Mouse (Mus musculus) adrenal gland, adult (tissue): ENCODE measurements around the gene Tmem95.
A peak's percentile ranks its signal among the peaks of the same experiment; 100 is the strongest.

Experiments used
- DNase-seq, 2 experiments: peaks; one replicate each; pipeline ENCODE4 v3.0.0; 2022 to 2023; ENCODE audit warnings: low spot score in 1 of 2; ENCODE audit not compliant: inconsistent age in 2 of 2

Tmem95 gene

DNA sequence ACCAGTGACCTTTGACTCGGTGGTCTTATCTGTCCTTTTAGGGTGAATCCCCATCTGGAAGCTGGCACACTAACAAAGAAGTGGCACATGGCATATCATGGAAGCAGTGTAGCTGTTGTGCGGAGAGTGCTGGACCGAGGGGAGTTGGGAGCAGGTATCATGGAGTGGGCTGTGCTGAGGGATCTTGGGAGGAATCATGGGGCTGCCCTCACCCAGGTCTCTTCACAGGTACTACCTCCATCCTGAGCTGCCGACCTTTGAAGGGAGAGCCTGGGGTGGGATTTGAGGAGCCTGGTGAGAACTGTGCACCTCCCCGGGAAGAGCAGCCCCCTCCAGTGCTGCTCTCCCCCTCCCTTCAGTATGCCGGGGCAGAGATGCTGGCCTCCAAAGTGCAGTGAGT, 33.9 kb upstream of the Tmem95 start:
- no peak for DNase-seq

DNA sequence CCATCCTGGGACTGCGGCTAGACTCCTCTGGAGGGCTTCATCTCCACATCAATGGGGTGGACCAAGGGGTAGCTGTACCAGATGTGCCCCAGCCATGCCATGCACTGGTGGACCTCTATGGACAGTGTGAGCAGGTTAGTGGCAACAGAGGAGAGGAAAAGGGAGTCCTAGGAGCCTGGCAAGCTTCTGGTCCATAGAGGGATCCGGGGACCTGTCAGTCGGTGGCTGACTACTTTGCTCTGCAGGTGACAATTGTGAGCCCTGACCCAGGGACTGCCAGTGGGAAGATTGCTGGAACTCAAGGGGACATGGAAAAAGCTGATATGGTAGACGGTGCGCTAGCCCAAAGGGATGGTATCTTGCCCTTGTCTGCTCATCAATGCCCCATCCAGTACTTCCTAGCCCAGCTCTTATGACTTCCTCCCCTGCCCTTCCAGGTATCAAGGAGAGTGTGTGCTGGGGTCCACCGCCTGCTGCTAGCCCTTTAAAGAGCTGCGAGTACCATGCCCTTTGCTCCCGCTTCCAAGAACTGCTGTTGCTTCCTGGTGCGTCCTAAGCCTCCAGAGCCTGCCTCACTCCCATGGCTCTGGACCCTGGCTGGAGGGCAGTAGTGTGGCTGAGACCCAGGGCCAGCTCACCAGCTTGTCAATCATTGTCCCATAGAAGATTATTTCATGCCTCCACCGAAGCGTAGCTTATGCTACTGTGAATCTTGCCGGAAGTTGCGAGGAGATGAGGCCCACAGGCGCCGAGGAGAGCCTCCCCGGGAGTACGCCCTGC, 33.2 kb upstream of the Tmem95 start:
- DNase-seq, result peak in 1 of 2 experiments; percentile 29

DNA sequence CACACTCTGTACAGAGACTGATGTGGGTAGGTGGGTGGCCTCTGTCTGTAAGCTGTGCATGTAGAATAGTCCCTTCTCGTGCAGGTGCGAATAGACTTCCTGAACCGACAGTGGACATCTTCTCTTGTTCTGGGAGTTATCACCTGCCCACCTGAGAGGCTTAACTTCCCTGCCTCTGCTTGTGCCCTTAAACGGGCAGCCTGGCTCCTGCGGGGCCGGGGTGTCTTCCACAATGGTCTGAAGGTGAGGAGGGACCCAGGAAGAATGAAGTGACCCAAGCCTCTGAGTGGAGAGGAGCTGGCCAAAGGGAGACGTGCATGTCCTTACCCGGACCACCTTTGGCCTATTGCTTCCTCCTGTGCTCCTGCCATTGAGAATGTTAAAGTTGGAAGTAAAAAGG, 32.4 kb upstream of the Tmem95 start:
- DNase-seq, result peak in 1 of 2 experiments; percentile 17

DNA sequence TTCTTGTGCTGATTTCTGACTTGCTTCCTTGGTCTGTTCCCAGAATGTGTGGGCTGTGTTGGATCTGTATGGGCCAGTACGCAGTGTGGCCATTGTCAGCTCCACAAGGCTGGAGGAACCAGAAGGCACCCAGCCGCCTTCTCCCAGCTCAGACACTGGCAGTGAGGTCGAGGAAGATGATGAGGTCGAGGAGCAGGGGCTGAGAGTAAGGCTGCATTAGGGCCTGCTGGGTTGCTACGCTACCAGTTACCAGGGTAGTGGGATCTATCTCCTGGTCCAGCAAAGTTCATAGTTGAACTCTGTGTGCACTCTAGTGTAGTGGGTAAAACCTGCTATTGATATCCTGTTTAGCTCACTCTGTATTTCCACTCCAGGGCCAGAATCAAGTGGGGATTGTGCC, 31.4 kb upstream of the Tmem95 start:
- DNase-seq, result no peak

DNA sequence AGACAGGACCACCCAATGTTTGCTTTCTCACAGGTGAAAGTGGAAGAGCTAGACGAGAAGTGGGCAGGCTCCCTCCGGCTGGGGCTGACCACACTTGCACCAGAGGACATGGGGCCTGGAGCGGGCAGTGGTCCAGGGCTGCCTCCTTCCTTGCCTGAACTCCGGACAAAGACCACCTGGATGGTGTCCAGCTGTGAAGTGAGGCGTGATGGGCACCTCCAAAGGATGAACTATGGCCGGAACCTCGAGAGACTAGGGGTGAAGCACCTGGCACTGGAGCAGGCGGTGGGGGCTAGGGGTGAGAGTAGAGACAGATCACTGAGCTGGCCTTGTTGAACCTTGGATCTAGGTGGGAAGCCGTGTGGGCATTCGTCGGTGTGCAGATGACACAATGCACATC, 30.8 kb upstream of the Tmem95 start:
- peak in 1 of 2 experiments; percentile 21 for DNase-seq

DNA sequence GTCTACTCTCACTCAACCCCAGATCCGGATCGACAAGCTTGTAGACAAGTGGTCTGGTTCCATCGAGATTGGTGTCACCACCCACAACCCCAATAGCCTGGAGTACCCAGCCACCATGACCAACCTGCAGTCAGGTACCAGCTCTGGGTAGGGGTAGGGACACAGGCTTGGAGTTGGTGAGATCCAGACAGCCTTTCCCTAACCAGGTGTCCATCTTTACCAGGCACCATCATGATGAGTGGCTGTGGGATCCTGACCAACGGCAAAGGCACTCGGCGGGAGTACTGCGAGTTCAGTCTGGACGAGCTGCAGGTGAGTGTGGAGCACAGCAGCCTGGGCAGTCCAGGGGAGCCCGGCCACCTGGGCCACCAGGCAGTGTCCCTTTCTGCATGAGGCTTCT, 26.5 kb upstream of the Tmem95 start:
- peak in 1 of 2 experiments; percentile 33 for DNase-seq

DNA sequence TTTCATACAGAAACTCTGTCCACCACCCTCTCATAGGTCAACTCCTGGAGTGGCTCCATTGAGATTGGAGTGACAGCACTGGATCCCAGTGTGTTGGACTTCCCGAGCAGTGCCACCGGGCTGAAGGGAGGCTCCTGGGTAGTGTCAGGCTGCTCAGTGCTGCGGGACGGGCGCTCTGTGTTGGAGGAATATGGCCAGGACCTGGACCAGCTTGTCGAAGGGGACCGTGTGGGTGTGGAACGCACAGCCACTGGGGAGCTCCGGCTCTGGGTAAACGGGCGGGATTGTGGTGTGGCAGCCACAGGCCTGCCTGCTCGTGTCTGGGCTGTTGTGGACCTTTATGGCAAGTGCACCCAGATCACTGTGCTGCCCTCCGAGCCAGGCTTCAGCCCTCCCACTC, 25.2 kb upstream of the Tmem95 start:
- DNase-seq, result no peak

DNA sequence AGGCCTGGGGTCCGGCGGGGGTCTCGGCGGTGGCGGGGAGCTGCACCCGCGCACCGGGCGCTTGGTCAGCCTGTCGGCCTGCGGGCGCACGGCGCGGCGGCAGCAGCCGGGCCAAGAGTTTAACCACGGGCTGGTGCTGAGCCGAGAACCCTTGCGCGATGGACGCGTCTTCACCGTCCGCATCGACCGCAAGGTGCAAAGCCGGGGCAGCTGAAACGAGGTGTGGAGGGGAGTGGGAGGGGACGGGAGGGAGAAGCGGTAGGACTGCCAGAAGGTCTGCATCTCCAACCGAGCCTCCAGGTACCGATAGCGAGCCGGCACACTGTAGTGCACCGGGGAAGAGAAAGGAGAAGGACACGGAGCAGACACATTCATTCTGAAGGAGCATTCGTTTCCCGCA, 24.2 kb upstream of the Tmem95 start:
- no peak for DNase-seq

DNA sequence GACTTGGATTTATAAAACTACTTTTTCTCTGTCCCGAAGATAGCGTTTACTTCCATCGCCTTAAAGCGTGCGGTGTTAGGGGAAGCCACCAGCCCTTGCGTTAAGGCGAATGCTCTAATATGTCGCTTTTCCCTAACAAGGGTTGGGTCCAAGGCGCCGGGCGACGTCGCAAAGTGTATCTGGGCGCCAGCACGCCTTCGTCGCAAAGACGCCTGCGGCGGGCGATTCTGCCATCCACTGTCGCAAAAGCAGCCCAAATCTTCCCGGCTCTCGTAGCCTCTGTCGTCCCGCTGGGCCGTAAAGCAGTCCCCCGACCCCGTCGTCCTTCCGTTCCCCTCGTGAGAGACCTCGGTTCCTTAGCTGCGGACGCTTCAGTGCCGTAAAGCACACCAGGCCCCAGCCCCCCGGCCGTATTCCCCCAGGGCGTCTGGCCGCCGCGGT, 23.6 kb upstream of the Tmem95 start:
- peak; percentile 98 for DNase-seq

DNA sequence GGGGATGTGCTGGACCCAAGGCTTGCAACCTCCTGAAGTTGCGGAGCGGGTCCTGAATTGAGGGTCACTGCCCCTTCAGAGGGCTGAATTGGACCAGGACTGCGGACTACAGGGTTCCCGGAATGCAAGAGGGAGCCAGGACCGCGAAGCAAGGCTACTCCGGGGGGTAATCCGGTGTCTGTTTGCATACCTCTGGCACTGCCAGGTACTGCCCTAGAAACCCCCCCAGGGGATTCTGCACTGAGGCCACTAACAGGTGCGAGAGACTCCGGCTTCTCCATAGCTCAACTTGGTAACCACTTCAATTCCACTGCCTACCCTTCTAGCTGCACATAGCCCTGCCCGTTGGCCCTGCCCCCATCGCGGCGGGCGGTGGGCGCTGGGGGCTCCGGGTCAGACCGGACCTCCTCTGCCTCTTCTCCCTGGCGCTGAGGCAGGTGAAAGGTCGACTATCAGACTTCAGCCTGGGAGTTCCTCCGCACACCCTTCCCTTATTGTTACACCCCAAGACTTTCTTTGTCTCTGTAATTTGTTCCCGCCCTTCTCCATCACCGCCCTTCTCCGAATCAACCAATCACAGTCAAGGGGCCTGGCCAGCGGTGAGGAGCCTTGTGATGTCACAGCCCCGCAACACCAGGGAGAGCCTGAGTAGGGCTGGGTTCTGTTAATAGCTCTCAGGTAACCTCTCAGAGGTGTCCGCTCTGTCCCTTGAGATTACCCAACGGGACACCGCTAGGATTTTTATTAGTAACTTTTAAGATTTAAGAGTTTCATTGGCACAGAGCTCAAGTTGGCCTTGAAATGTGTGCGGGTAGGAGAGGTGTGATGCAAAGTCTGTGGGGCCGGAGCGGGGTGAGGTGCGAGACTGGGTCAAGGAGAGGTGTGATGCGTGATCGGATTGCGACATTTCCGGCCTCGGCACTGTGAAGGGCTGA, 22.9 kb upstream of the Tmem95 start, which contains the start of the genes 2810408A11Rik and Neurl4:
TSS of gene 2810408A11Rik (minus strand) at position 517 of the 935 bp plus-strand sequence.
TSS of gene Neurl4 (plus strand) at position 602 of the 935 bp plus-strand sequence.
- DNase-seq, result peak; percentile 92 to 97

DNA sequence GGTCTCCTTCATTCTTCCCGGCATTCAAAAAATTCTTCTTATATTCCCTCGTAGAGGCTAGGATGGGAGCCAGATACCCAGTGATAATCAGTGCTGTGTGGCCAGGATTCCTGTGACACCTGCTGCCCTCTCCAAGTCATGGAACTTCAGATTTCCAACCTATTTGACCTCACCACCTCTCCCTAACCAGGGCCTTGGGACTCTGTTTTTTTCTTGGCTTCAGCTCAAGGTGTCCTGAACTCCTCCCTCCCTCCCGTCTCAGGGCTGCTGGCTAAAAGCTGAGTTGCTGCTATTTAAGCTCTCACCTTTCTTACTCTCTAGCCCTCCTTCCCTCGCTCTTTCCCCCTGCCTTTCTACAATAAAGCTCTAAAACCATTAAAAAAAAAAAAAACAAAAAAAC, 22.1 kb upstream of the Tmem95 start:
- DNase-seq, result peak in 1 of 2 experiments; percentile 53

DNA sequence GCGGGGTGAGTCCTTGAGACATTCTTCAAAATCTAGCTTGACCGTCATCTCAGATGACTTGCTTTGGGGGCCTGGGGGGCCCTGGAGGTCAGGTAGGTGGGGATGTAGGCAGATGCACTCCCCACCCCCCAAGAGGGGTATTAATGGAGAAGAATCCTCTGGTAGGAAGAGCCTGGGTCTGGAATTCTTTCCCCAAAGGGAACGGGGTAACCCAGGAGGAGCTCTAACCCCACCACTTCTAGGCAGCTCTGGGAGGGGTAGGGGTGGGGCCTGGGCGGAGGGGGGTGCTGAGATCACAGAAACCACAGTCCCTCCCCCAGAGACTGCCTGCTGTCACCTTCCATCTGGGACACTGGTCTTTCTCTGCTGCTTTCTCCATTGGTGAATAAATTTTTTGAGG, 17.5 kb upstream of the Tmem95 start, which contains the start of gene Acap1:
TSS of gene Acap1 (minus strand) at position 249 of the 400 bp plus-strand sequence.
- DNase-seq, result no peak

DNA sequence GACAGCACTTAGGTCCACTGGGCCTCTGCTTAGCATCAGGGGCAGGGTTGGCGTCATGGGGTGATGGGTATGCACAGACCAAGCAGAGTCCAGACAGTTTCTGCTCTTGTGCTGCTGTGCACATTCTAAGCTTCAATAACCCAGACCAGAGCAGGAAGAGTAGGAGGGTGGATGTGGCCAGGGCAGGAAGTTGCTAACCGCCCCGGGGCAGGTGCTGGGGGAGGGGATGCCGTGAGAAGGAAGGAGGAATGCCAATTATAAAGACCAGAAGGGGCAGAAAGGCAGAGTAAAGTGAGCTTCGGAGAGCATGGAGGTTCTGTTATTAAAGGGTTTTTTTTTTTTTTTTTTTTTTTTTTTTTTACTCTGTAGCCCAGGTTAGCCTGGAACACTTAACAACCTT, 16.9 kb upstream of the Tmem95 start:
- DNase-seq, result peak in 1 of 2 experiments; percentile 25

DNA sequence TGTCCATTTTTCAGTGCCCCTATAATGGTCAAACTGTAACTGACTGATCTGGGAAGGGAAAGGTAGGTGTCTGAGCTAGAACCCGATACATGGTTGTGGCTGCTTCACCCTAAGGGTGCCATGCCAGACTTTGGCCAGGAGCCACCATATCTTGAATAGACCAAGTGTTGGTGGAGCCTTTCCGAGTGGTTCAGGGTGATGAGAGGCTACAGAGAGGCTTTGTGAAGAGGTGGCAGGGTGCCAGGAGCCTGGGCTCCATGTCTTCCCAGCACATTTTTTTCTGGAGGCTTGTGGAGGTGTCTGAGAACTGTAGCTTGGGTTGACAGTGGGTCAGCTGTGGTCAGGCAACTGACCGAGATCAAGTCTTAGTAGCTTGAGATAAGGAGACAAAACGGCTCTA, 13.7 kb upstream of the Tmem95 start:
- peak in 1 of 2 experiments; percentile 37 for DNase-seq

DNA sequence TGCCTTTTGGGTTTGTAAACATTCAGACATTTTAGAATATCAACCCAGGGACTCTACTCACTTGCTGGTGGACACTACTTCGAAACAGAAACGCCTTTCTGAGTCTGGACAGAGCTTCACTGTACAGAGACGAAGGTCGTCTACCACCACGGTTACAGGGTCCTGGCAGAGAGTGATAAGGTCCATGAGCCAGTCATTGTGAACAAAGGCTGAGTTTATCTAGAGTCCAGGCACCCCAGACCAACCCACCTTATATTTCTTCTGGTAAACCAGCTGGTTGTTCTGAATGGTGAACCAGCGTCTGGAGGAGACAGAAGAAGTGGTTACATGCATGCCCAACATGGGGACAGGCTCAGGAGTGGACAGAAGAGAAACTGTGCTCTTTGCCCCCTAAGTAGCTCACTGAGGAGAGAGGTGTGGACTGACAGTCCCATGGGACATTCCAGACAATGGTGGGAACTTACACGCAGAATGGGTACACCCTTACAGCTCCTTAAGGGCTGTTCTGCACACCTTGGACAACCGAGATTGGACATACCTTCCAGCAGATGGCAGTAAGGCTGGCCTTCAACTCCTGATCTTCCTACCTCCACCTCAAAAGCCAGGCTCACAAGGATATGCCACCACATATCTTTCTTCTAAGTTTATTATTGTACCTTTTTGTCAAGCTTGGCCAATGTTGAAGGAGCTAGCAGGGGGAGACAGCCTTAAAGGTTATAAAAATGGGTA, 9.3 kb upstream of the Tmem95 start:
- peak in 1 of 2 experiments; percentile 28 for DNase-seq

DNA sequence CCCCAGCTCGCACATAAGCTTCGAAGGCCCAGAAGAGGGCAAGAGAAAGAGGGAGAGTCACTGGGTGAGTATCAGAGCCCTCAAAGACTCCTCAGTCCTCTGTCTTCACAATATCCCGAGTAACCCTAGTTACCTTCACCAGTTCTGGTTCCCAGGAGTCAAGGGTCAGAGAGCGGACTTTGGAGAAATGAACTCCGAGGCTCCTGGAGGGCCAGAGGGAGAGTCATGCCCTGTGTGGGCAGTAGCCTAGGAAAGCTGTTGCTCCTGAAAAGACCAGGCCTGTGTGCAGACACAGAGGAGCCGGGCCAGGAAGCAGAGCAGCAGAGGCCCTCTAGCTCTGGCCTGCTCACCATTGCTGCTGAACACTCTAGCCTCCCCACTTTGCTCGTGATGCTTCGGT, 6.8 kb upstream of the Tmem95 start:
- no peak for DNase-seq

DNA sequence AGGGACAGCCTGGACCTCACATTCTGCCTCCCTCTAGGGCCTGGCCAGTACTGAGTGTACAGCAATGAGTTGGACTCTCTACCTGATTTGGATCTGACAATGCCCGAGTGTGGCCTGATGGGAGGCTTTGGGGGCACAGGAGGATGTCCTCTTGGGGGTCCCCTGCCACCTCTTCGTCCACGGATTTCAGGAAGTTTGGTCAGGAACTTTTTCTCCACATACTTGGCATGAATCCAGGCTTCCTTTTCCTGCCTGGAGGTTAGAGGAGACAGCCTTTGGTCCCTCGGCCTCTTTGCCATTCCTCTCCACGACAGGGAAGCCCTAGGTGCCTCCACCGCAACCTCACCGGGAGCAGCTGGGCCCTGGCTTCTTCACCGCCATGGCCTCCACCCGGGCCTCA, 6.4 kb upstream of the Tmem95 start:
- peak; percentile 20 to 62 for DNase-seq

DNA sequence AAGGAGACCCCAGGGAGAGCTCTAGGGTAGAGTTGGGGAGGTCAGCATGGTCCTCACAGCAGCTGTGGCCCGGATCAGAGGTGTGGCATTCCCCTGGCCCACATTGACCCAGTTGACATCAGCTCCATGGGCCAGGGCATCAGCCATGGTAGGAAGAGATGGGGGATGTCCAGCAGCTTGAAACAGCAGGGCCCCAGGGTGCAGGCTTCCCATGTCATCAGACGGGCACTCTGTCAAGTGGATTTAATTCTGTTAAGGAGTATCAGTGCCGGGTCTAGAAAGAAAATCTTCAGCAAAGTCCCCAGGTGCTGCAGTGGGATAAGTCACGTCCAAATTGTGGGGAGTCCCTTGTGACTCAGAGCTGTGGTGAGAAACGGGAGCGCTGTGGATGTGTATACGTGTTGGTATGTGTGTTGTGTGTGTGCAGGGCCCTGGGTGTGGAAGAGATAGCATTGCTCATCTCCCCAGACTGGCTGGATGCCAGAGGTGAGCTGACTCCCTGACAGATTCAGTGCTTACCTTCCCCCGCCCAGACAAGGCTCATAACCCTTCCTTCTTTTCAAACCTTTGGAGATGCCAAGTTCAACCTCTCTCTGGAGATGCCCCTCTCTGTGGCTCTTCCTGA, 5.8 kb upstream of the Tmem95 start:
- peak; percentile 29 to 42 for DNase-seq

DNA sequence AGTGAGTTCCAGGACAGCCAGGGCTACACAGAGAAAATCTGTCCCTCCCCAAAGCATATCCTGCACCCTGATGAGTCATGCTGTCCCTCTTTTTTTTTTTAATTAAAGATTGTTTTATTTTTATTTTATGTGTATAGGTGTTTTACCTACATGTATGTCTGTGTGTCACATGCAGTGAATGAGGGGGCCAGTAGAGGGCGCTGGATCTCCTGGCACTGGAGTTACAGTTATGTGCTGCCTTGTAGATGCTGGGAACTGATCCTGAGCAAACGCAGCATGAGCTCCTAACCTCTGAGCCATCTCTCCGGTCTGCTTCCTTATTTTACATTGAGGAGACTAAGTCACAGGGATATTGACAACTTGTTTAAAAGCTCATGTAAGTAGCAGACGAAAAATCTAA, 5.2 kb upstream of the Tmem95 start:
- peak; percentile 24 to 62 for DNase-seq
